Mouse (Mus musculus): ENCODE results near the gene Itpk1.

The Itpk1 gene

DNA sequence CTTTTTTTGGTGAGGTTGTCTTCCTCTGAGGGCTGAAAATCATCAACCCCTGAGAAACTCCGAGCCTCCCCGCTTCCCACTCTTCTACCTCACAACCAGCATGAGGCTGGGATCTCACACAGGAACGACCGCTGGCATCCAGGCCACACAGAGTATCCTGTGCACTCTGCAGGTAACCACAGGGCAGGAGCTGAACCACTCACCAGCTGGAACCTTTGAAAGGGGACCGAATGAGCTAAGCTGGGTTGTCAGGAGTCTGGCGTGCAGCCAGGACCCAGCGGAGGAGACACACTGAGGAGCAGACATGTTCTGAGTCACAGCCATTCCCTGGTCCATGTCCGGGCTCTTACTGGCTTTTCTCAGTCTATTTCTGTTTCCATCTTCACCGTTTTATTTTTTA, 111.0 kb downstream of the Itpk1 start:
- DNase-seq (ENCODE audit: low spot score) = no peak

DNA sequence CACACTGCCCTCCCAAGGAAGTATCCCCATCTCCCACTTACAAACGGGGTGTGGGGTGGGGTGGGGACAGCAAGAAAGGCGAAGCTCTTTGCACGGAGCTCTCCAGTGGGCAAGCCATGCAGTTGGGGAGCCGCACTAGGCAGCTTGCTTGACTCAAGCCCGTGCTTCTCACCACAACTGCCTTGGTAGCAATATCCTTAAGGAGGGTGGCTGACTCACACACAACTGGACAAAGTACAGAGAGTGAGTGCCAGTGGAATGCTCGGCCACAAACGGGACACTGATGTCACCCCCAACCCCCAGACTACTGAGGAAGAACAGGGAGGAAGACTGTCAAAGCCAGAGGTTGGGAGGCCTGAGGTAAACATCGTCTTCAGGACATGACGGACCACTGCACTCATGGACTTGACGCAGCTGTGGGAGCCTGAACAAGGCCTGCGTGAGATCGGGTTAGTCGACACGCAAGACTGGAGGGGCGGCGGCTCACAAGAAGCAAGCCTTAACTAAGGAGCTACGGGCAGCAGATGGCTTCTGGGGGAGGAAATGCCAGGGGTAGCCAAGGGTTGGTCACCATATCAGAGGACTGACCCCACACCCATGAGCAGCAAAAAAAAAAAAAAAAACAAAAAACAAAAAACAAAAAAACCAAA, 113.9 kb downstream of the Itpk1 start:
- no peak for DNase-seq (ENCODE audit: low spot score)

DNA sequence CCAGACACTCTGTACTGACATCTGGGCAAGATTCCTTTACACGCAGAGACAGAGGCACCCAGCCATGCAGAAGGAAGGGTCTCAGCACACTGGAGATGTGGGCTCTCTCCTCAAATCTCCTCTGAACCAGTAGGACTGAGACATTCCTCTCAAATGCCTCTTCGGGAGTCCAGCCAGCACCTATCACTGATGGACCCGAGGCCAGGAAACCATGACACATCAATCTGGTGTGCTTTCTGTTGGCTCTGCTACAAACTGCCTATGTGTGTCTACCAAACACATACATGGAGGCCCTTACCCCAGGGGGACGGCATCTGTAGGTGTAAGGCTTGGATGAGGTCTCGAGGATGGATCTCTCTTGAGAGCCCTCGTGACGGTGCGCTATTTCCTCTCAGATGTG, 117.6 kb downstream of the Itpk1 start:
- no peak for DNase-seq (ENCODE audit: low spot score)

- no peak for DNase-seq (ENCODE audit: low spot score)
Observed at GRCm38 (mm10) chr12:102586286-102586881, 118.3 kb downstream of the Itpk1 start.

- no peak for DNase-seq (ENCODE audit: low spot score)
Observed at GRCm38 (mm10) chr12:102585390-102585789, 119.3 kb downstream of the Itpk1 start.

GRCm38 (mm10) chr12:102582441-102582840, 122.3 kb downstream of the Itpk1 start:
- DNase-seq (ENCODE audit: low spot score) = no peak

DNA sequence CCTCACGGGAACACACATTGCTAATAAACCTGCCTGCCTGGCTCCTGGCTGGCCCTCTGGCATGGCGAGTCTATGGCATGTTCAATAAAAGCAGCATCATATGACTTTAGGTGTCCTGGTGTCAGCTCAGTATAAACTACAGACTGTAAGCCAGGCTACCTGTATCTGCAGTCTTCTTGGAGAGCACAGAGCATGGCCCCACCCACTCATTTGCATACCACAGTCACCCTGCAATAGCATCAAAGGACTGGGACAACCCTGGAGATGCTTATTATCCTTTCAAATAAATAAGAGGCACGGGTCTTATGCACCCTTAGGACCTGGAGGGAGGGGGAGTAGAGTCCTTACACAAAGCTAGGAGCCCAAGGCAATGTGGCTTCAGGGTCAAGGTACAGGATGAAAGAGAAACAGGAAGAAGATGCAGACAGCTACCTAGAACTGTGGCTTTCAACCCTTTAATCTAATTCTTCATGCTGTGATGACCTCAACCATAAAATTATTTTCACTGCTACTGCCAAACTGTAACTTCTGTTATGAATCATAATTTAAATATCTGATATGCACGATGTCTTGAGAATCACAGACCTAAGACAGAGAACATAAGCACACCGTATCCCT, 123.0 kb downstream of the Itpk1 start:
- no peak for DNase-seq (ENCODE audit: low spot score)

GRCm38 (mm10) chr12:102579041-102579440, 125.7 kb downstream of the Itpk1 start:
- DNase-seq (ENCODE audit: low spot score) = peak; percentile 47

- DNase-seq (ENCODE audit: low spot score) = no peak
Observed at GRCm38 (mm10) chr12:102576659-102577398, 127.9 kb downstream of the Itpk1 start.

- no peak for DNase-seq (ENCODE audit: low spot score)
Observed at GRCm38 (mm10) chr12:102575541-102576329, 129.0 kb downstream of the Itpk1 start.

DNA sequence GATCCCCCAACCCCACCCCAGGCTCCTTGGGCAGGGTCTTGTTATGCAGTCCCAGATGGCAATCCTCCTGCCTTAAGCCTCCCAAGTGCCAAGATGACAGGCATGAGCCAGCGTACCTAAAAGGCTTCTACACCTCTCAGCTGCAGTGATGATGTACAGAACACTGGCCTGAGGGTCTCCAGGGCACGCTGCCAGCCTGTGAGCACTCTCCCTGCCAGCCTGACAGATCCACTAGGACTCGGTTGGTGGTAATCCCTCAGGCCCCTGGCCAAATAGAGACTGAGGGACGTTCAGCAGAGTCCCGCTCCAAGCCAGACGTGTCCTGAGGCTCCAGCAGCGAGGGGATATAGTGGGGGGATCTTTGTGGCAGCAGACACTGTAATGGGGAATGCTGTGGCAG, 131.7 kb downstream of the Itpk1 start:
- DNase-seq (ENCODE audit: low spot score) = no peak

DNA sequence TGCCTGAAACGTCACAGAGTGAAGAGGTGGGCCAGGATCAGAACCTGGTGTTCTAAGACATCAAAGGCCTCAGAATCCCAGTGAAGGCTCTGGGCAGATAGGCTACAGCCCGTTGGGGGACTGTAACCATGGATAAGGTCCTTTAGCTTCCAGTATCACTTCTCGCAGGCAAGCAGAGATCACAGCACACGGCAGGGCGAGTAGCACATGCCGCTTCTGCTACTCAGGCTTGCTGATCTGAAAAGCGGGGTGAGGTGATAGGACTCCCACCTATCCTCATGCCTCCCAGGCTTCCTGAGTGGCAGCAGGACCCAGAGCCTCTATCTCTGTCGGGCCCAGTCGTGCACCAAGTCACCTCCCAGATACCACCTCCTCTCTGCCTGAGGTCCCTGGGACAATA, 133.1 kb downstream of the Itpk1 start:
- no peak for DNase-seq (ENCODE audit: low spot score)

- no peak for DNase-seq (ENCODE audit: low spot score)
Observed at GRCm38 (mm10) chr12:102570734-102571133, 134.0 kb downstream of the Itpk1 start.

DNA sequence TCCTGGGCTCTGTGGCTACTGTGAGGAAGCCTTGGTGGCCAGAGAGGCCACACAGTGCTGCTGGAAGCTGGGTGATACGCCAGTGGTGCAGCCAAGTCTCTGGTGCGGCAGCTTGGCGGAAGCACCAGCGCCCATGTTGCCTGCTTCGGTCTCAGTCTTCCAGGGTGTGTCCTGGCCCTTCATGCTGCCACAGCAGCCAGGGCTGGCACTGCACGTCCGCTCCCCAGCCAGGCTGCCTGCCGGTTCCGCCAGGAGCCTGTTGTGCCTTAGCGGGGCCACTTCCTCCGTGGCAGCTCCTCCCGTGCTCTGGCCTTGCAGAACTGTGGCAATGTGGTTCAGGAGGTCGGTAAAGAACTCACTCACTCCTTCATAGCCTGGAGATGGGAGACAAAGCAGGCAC, 134.6 kb downstream of the Itpk1 start:
- no peak for DNase-seq (ENCODE audit: low spot score)

DNA sequence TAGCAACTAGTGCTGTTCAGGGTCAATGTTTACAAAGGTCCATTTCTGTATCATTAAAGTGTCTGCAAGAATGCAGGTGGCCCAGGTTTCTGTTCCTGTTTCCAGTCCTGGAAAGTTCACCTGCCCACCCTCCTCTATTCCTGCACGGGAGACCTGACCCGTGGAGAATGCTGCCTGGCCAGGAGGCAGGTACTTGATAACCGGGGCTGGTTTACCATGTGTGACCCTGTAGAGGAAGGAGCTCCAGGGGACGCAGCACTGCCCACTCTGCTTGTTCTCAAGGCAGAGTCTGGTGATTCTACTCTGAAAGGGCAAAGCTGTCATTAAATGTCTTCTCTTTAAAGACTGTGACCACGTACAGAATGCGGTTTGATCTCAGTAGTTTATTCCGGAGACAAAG, 136.5 kb downstream of the Itpk1 start:
- DNase-seq (ENCODE audit: low spot score) = no peak

- no peak for DNase-seq (ENCODE audit: low spot score)
Observed at GRCm38 (mm10) chr12:102566951-102567350, 137.8 kb downstream of the Itpk1 start.

DNA sequence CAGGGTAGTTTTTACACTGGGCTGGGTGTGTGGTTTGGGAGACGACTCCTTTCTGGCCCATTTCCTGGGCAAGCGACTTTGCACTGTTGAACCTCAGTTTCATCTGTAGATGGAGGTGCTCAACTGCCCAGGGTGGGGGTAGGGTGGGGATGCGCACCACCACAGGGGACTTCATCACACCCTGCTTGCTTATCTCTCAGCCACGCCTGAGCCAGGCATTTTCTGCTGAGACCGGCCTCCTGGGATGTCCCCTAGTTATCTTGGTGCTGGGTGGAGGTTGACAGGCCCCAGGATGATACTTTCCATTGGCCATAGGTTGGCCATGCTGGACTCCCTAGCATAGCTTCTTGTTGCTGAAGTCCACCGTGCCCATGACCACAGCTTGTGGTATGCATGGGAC, 139.6 kb downstream of the Itpk1 start:
- DNase-seq (ENCODE audit: low spot score) = no peak

DNA sequence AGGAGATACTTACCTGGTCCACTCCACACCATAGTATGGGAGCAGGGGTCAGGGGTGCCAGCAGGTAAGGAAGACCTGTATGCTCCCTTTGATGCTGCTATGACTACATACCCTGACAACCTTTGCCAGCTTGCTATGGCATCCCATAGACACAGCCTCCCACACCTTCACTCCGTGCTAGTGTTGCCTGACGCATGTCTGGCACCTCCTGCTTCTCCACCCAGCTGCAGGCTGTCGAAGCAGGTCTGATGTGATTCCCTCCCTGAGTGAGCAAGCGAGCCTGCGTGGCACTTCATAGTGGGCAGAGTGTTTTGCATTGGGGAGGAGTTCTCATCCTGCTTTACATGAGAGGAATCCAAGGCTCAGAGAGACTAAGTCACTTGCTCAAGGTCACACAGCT, 147.4 kb downstream of the Itpk1 start:
- no peak for DNase-seq (ENCODE audit: low spot score)

GRCm38 (mm10) chr12:102555850-102556249, 148.9 kb downstream of the Itpk1 start:
- DNase-seq (ENCODE audit: low spot score) = no peak

DNA sequence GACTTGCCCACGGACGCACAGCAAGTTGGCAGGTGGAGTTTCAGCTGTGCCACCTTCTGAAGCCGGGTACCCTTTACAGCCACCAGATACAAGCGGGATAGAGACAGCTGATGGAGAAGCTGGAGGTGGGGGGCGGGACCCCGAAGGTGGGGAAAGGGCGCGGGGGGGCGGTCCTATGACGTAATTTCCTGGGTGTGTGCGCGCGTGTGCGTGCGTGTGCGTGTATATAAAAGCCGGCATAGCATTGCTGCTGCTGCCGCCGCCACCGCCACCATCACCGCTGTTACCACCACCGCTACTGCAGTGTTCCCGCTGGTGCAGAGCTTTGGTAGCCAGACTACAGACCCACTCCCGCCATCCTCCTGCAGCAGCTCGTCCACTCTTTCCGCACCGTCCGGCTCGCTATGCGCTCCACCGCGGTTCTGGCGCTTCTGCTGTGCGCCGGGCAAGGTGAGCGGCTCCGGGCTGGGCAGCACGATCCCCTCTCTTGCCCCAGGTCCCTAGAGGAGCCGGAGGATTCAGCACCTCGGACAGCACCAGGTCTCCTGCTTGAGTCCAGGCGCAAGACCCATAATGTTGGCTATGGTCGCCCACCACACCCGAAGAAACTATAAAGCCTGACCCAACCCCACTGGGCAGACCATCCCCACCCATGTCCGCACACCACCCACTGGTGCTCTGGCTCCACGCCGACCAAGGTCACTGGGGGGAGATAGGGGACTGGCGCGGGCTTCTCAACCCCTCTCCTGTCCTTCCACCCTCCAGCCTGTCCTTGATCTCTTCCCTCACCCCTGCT, 149.8 kb downstream of the Itpk1 start, which contains the start of gene Chga:
Gene Chga (plus strand): TSS at position 249 of the 796 bp plus-strand sequence.
- DNase-seq (ENCODE audit: low spot score) = peak; percentile 42

- DNase-seq (ENCODE audit: low spot score) = no peak
Observed at GRCm38 (mm10) chr12:102553705-102554275, 150.9 kb downstream of the Itpk1 start.
